Mouse (Mus musculus): ENCODE measurements around the gene Nelfcd. TPM values are rescaled to one million over a fixed set of nuclear protein-coding genes. Genes with fewer than 3 reads are reported as not detected.

Gene Nelfcd
- 53.3 and 59.6 TPM in 2 replicates for polyA plus RNA-seq (2012)

GRCm38 (mm10) chr2:174415731-174416310, at the start of gene Nelfcd:
Gene Nelfcd, plus strand, starts transcription at chr2:174415804.

GRCm38 (mm10) chr2:174438737-174439449, 23.3 kb downstream of the Nelfcd start, which contains the start of gene Ctsz:
Gene Ctsz, minus strand, starts transcription at chr2:174439039.

GRCm38 (mm10) chr2:174450353-174450752, 34.7 kb downstream of the Nelfcd start, which contains the start of gene Tubb1:
Gene Tubb1, plus strand, starts transcription at chr2:174450695.

GRCm38 (mm10) chr2:174463789-174464523, 48.4 kb downstream of the Nelfcd start, which contains the start of gene Atp5e:
Gene Atp5e, minus strand, starts transcription at chr2:174464105.

GRCm38 (mm10) chr2:174472818-174473549, 57.4 kb downstream of the Nelfcd start, which contains the start of gene Prelid3b:
Gene Prelid3b, minus strand, starts transcription at chr2:174473081.

Other genes with a start within 250 kb of the Nelfcd start
- gene Gnas, start 131.5 kb upstream of the Nelfcd start, polyA plus RNA-seq (2012) = 661 and 746 TPM in 2 replicates
- gene Gm20721, start 69.1 kb upstream of the Nelfcd start, polyA plus RNA-seq (2012) = 0.99 and 1.0 TPM in 2 replicates
- gene Ctsz, start 23.2 kb downstream of the Nelfcd start, polyA plus RNA-seq (2012) = 191 and 272 TPM in 2 replicates
- 0.03 TPM in 1 of 2 replicates, not detected in the other for gene Tubb1, start 34.9 kb downstream of the Nelfcd start, polyA plus RNA-seq (2012)
- 285 and 288 TPM in 2 replicates for gene Atp5e, start 48.3 kb downstream of the Nelfcd start, polyA plus RNA-seq (2012)
- 27.6 and 30.3 TPM in 2 replicates for gene Prelid3b, start 57.3 kb downstream of the Nelfcd start, polyA plus RNA-seq (2012)
- gene Zfp831, start 227.7 kb downstream of the Nelfcd start, polyA plus RNA-seq (2012) = 1.2 and 1.7 TPM in 2 replicates